Mouse (Mus musculus) ES-Bruce4 (cell line): ENCODE data around the gene Afmid.

Experiments
- EP300 ChIP-seq: IDR thresholded peaks from 2 replicates; pipeline ENCODE4 v1.6.1; 2011; ENCODE audit warnings: low read depth, low read length; ENCODE audit not compliant: insufficient read depth
- POLR2A ChIP-seq: IDR thresholded peaks from one replicate; pipeline ENCODE4 v1.8.1; 2011; ENCODE audit warnings: low read length; ENCODE audit not compliant: insufficient read depth

- TF ChIP-seq EP300: 0 out of 2 replicates have a peak, but pooled peaks have one; percentile 28
- no peak for TF ChIP-seq POLR2A
These were observed 44.4 kb upstream of the Afmid start for GRCm38 (mm10) chr11:117781199-117781821.
